Mouse (Mus musculus): ENCODE measurements around the gene Tspo2. TPM values are rescaled to one million over a fixed set of nuclear protein-coding genes. Genes with fewer than 3 reads are reported as not detected.

Gene Tspo2
- polyA plus RNA-seq, 1 experiment from 2014 or later = 6.1 TPM

- no peak overlapping the region for H3K9ac ChIP-seq (ENCODE audit: low read length)
- no peaks in the 10 kb centered on the region for H3K9me3 ChIP-seq (replicated peaks; ENCODE audit: control insufficient read depth, low read length)
- no peaks in the 10 kb centered on the region for H3K27me3 ChIP-seq (ENCODE audit: control insufficient read depth, insufficient read depth, low read length)
- peaks cover 20% of the 10 kb centered on the region for H3K4me1 ChIP-seq (ENCODE audit: control insufficient read depth, insufficient read depth, low read length)
- 48% methylated on average over 7 of the region's 7 CpGs for WGBS
- H3K4me3 ChIP-seq (ENCODE audit: low read length) = no peak overlapping the region
- H3K36me3 ChIP-seq (ENCODE audit: control insufficient read depth, insufficient read depth) = peaks cover 49% of the 10 kb centered on the region
- no peak for ATAC-seq (replicated peaks; ENCODE audit: extremely low read depth, insufficient read depth, low FRiP score)
- no peak overlapping the region for H3K4me2 ChIP-seq (ENCODE audit: low read depth, low read length)
- peak overlapping the region; percentile 74 for H3K27ac ChIP-seq (ENCODE audit: low read length)
Observed at GRCm38 (mm10) chr17:48416011-48416410, 35.3 kb downstream of the Tspo2 start.

DNA sequence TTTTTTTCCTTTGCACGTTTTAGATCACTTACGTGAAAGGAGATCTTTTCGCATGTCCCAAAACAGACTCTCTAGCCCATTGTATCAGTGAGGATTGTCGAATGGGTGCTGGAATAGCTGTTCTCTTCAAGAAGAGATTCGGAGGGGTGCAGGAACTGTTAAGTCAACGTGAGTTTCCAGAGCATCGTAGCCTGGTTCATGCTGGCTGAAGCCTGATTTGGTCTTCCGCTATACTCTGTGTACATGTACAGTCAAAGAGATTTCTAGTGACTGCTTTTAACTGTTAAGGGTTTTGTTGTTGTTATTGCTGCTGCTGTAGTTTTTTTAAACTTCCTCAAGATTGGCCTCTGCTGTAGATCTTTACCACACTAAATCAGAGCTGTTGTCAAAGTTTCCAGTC, 40.1 kb downstream of the Tspo2 start:
- Histone ChIP-seq H3K27me3 (ENCODE audit: control insufficient read depth, insufficient read depth, low read length) (no peaks in the 10 kb centered on the region), H3K4me1 (ENCODE audit: control insufficient read depth, insufficient read depth, low read length) (peaks cover 24% of the 10 kb centered on the region), H3K36me3 (ENCODE audit: control insufficient read depth, insufficient read depth) (peaks cover 20% of the 10 kb centered on the region), H3K9ac (ENCODE audit: low read length) (peak overlapping the region; percentile 90), H3K4me3 (ENCODE audit: low read length) (peak overlapping the region; percentile 81), H3K9me3 (replicated peaks; ENCODE audit: control insufficient read depth, low read length) (no peaks in the 10 kb centered on the region), H3K27ac (ENCODE audit: low read length) (peak overlapping the region; percentile 99; the same call in 1 of the 2 replicates), H3K4me2 (ENCODE audit: low read depth, low read length) (peak overlapping the region; percentile 92)
- no peak for ATAC-seq (replicated peaks; ENCODE audit: extremely low read depth, insufficient read depth, low FRiP score)
- WGBS = 52% methylated on average over 8 of the region's 8 CpGs

GRCm38 (mm10) chr17:48410299-48410785, 41.0 kb downstream of the Tspo2 start:
- Histone ChIP-seq H3K27ac (ENCODE audit: low read length) (peak overlapping the region; percentile 99), H3K4me1 (ENCODE audit: control insufficient read depth, insufficient read depth, low read length) (peaks cover 27% of the 10 kb centered on the region), H3K36me3 (ENCODE audit: control insufficient read depth, insufficient read depth) (peaks cover 13% of the 10 kb centered on the region), H3K9me3 (replicated peaks; ENCODE audit: control insufficient read depth, low read length) (no peaks in the 10 kb centered on the region), H3K4me2 (ENCODE audit: low read depth, low read length) (peak overlapping the region; percentile 92), H3K27me3 (ENCODE audit: control insufficient read depth, insufficient read depth, low read length) (no peaks in the 10 kb centered on the region), H3K4me3 (ENCODE audit: low read length) (peak overlapping the region; percentile 81), H3K9ac (ENCODE audit: low read length) (peak overlapping the region; percentile 90)
- WGBS = under 1% methylated on average over 13 of the region's 13 CpGs
- ATAC-seq (replicated peaks; ENCODE audit: extremely low read depth, insufficient read depth, low FRiP score) = peak; percentile 3

DNA sequence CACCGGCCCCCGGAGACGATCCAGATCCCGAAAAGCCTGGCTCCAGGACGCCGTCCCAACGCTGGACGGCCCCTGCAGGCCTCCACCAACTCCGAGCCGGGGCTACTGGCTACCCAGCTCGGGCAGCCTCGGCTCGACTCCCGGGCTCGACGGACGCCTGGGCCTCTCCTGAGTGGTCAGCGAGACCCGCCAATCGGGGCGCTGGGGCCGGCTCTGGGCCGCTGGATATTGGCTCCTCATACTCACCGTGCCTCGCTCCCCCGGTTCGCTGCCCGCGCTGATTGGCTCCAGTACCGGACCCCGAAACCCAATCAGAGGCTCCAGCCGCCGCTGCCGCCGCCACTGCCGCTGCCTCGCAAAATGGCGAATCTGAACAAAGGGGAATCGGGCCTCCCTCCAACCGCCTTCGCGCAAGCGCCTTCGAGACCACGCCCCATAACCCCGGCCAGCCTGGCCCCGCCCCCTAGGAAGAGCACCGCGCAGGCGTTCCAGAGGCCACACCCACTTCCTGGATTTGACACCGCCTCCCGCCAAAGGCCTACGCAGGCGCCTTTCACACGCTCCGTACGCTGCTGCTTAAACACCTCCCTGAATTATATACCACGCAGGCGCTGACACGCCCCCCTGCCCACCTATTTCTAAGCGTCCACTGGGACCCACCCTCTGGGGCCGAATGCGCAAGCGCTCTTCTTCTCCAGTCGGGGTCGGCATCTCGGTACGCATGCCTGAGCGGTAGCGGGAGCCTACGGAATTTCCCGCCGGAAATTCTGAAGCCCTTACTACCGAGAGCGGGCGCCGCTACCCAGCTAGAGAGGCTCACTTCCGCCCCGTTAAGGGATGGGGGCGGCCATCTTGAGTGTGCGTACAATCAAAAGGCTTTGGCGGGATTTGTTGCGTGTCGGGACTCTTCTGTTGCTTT, 41.7 kb downstream of the Tspo2 start, which contains the start of the genes Nfya and Oard1:
TSS of gene Nfya (minus strand) at position 527 of the 919 bp plus-strand sequence.
TSS of gene Oard1 (plus strand) at position 635 of the 919 bp plus-strand sequence.
- Histone ChIP-seq H3K9ac (ENCODE audit: low read length) (peak within 1 kb of the TSS; percentile 90), H3K27me3 (ENCODE audit: control insufficient read depth, insufficient read depth, low read length) (no peaks in the 10 kb centered on the region), H3K4me1 (ENCODE audit: control insufficient read depth, insufficient read depth, low read length) (peaks cover 27% of the 10 kb centered on the region), H3K4me3 (ENCODE audit: low read length) (peak within 1 kb of the TSS; percentile 81), H3K27ac (ENCODE audit: low read length) (peak within 1 kb of the TSS; percentile 99), H3K9me3 (replicated peaks; ENCODE audit: control insufficient read depth, low read length) (no peaks in the 10 kb centered on the region), H3K4me2 (ENCODE audit: low read depth, low read length) (peak within 1 kb of the TSS; percentile 92), H3K36me3 (ENCODE audit: control insufficient read depth, insufficient read depth) (peaks cover 7% of the 10 kb centered on the region)
- ATAC-seq (replicated peaks; ENCODE audit: extremely low read depth, insufficient read depth, low FRiP score) = peak; percentile 94
- under 1% methylated on average over 84 of the region's 84 CpGs for WGBS

- ATAC-seq (replicated peaks; ENCODE audit: extremely low read depth, insufficient read depth, low FRiP score) = peak; percentile 37
- Histone ChIP-seq H3K4me1 (ENCODE audit: control insufficient read depth, insufficient read depth, low read length) (peaks cover 27% of the 10 kb centered on the region), H3K4me3 (ENCODE audit: low read length) (peak overlapping the region; percentile 70), H3K9ac (ENCODE audit: low read length) (peak overlapping the region; percentile 89), H3K4me2 (ENCODE audit: low read depth, low read length) (peak overlapping the region; percentile 76), H3K27me3 (ENCODE audit: control insufficient read depth, insufficient read depth, low read length) (no peaks in the 10 kb centered on the region), H3K27ac (ENCODE audit: low read length) (peak overlapping the region; percentile 97), H3K36me3 (ENCODE audit: control insufficient read depth, insufficient read depth) (0 out of 2 replicates have a peak, but pooled peaks cover 2% of the 10 kb centered on the region), H3K9me3 (replicated peaks; ENCODE audit: control insufficient read depth, low read length) (no peaks in the 10 kb centered on the region)
- under 1% methylated on average over 46 of the region's 47 CpGs for WGBS
Observed at GRCm38 (mm10) chr17:48408526-48409291, 42.6 kb downstream of the Tspo2 start.

DNA sequence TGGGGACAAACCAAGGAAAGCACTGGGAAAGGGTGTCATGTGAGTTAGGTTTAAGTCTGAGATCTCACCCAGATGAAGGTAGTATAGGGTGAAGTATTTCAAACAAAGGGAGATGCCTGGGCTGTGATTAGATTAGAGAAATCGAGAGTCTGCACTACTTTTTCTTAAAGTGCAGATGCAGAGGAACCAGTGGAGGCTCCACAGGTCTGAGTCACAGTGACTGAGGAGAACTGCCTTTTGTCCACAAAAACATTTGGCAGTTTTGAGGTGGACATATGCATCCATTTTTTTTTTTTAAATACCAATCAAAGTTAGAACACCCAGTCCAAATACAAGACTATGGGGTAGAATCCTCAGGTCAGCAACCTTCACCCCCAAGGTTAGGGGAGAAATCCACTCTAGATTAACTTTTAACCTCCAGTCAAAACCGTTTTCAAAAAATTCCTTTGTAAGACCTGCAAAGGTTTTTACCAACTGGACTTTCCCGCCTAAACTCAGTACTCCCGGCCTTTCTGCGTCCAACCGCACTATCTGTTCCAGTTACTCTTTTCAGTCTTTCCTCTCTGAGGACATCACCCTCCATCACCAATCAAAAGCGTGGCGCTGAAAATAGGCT, 43.3 kb downstream of the Tspo2 start:
- peaks cover 27% of the 10 kb centered on the region for H3K4me1 ChIP-seq (ENCODE audit: control insufficient read depth, insufficient read depth, low read length)
- ATAC-seq (replicated peaks; ENCODE audit: extremely low read depth, insufficient read depth, low FRiP score) = no peak
- peak overlapping the region; percentile 97 for H3K27ac ChIP-seq (ENCODE audit: low read length)
- peak overlapping the region; percentile 76 for H3K4me2 ChIP-seq (ENCODE audit: low read depth, low read length)
- no peaks in the 10 kb centered on the region for H3K9me3 ChIP-seq (replicated peaks; ENCODE audit: control insufficient read depth, low read length)
- peak overlapping the region; percentile 89 for H3K9ac ChIP-seq (ENCODE audit: low read length)
- 4% methylated on average over 8 of the region's 8 CpGs for WGBS
- no peaks in the 10 kb centered on the region for H3K27me3 ChIP-seq (ENCODE audit: control insufficient read depth, insufficient read depth, low read length)
- H3K36me3 ChIP-seq (ENCODE audit: control insufficient read depth, insufficient read depth) = 0 out of 2 replicates have a peak, but pooled peaks cover 2% of the 10 kb centered on the region
- peak overlapping the region; percentile 70 for H3K4me3 ChIP-seq (ENCODE audit: low read length)

DNA sequence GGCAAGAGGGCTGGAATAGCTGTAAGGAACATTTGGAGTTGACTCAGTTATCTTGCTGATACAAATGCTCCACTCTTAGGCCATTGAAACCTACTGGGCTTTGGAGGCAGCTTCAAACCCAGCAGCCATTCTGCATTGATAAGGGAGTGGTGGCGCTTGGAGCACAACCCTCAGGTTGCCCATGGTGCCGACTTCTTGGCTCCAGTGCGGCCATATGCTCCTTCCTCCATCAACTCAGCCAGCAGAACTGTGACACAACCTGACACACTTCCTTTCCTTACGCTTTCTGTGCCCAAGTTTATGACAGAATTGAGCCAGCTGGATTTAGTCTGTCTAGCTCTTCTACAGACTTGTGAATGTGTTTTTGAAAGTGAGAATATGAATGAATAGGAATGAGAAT, 44.2 kb downstream of the Tspo2 start:
- no peaks in the 10 kb centered on the region for H3K36me3 ChIP-seq (ENCODE audit: control insufficient read depth, insufficient read depth)
- H3K4me2 ChIP-seq (ENCODE audit: low read depth, low read length) = peak overlapping the region; percentile 76
- H3K4me3 ChIP-seq (ENCODE audit: low read length) = no peak overlapping the region
- H3K9ac ChIP-seq (ENCODE audit: low read length) = no peak overlapping the region
- no peak for ATAC-seq (replicated peaks; ENCODE audit: extremely low read depth, insufficient read depth, low FRiP score)
- H3K4me1 ChIP-seq (ENCODE audit: control insufficient read depth, insufficient read depth, low read length) = peaks cover 27% of the 10 kb centered on the region
- H3K9me3 ChIP-seq (replicated peaks; ENCODE audit: control insufficient read depth, low read length) = no peaks in the 10 kb centered on the region
- H3K27ac ChIP-seq (ENCODE audit: low read length) = no peak overlapping the region
- no peaks in the 10 kb centered on the region for H3K27me3 ChIP-seq (ENCODE audit: control insufficient read depth, insufficient read depth, low read length)
- WGBS = 62% methylated on average over 4 of the region's 4 CpGs

DNA sequence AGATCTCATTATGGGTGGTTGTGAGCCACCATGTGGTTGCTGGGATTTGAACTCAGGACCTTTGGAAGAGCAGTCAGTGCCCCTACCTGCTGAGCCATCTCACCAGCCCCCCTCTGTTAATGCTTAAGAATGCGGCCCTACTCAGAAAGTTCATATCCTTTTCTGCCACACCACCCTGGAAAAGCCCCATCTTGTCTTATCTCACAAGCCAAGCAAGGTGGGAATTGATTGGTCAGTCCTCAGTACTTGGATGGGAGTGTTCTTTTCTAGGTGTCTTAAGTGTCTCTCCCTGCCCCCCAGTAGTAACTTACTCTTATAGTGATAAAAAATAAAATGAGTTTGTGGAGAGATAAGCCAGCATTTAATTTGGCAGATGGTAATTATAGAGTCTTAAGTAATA, 46.6 kb downstream of the Tspo2 start:
- Histone ChIP-seq H3K27ac (ENCODE audit: low read length) (no peak overlapping the region), H3K27me3 (ENCODE audit: control insufficient read depth, insufficient read depth, low read length) (no peaks in the 10 kb centered on the region), H3K36me3 (ENCODE audit: control insufficient read depth, insufficient read depth) (peaks cover under 1% of the 10 kb centered on the region; the same call in 1 of the 2 replicates), H3K9me3 (replicated peaks; ENCODE audit: control insufficient read depth, low read length) (no peaks in the 10 kb centered on the region), H3K9ac (ENCODE audit: low read length) (no peak overlapping the region), H3K4me2 (ENCODE audit: low read depth, low read length) (no peak overlapping the region), H3K4me1 (ENCODE audit: control insufficient read depth, insufficient read depth, low read length) (peaks cover 26% of the 10 kb centered on the region), H3K4me3 (ENCODE audit: low read length) (no peak overlapping the region)
- ATAC-seq (replicated peaks; ENCODE audit: extremely low read depth, insufficient read depth, low FRiP score) = no peak
- 66% methylated on average over 1 of the region's 1 CpGs for WGBS
